10 mouse cellular contexts compared by ENCODE assay signal in genomic region chr7:127587196-127587595, GRCm38 (mm10). TPM values are rescaled to one million over a fixed set of nuclear protein-coding genes. Genes with fewer than 3 reads are reported as not detected.
DNase-seq lines count a peak whose midpoint lies in the region; ATAC-seq and TF ChIP-seq lines count a peak whose summit lies in the region.
"Had no signal": no experiment of that assay in that cellular context is flagged by ENCODE, and none has a peak within 500 bp of the region (broad histone marks: within the 10 kb centered on the region; RNA-seq: fewer than 3 reads in every experiment).

No protein-coding gene starts in this region.

- H3K9me3 ChIP-seq in heart, embryonic 14.5 days (ENCODE audit: control insufficient read depth, low read length) = no peaks in the 10 kb centered on the region
- H3K9me3 ChIP-seq in hindbrain, embryonic 14.5 days (ENCODE audit: control insufficient read depth, low read length) = no peaks in the 10 kb centered on the region
- no peaks in the 10 kb centered on the region for H3K9me3 ChIP-seq in midbrain, embryonic 12.5 days

- DNase-seq in heart, postnatal 25 days (ENCODE audit: low spot score) = no peak
- DNase-seq in hindbrain, embryonic 14.5 days (ENCODE audit: low spot score) = no peak
- DNase-seq in adrenal gland, adult 8-10 months = no peak
- DNase-seq in layer of hippocampus, adult 8-10 months (ENCODE audit: low spot score in 2 of 2) = no peak
- no peak for DNase-seq in gastrocnemius, adult 8-10 months (ENCODE audit: low spot score in 2 of 2)
- DNase-seq: thymus, postnatal 4 days had no signal

- H3K27ac ChIP-seq in heart, embryonic 14.5 days (replicated peaks in 1 of 2; ENCODE audit: control insufficient read depth in 1 of 2, insufficient read depth in 1 of 2, low read depth in 2 of 2, low read length in 2 of 2) = 0 out of 4 replicates have a peak overlapping the region, but pooled peaks of 1 of the 2 experiments have one; percentile 9
- H3K27ac ChIP-seq in bone marrow macrophage, adult 2 months (ENCODE audit: insufficient read depth, low read depth, low read length) = no peak overlapping the region
- H3K27ac ChIP-seq in hindbrain, embryonic 14.5 days = peak overlapping the region; percentile 80; the same call in 1 of the 2 replicates
- H3K27ac ChIP-seq in midbrain, embryonic 12.5 days (replicated peaks) = peak overlapping the region; percentile 83; the same call in 1 of the 2 replicates

- H3K36me3 ChIP-seq in heart, embryonic 14.5 days (ENCODE audit: control insufficient read depth, insufficient read depth, low read length) = peaks cover 58% of the 10 kb centered on the region
- H3K36me3 ChIP-seq in hindbrain, embryonic 14.5 days (replicated peaks; ENCODE audit: control insufficient read depth, insufficient read depth) = peaks cover 51% of the 10 kb centered on the region
- peaks cover 55% of the 10 kb centered on the region for H3K36me3 ChIP-seq in midbrain, embryonic 12.5 days

- no peaks in the 10 kb centered on the region for H3K27me3 ChIP-seq in heart, embryonic 14.5 days (ENCODE audit: control insufficient read depth, insufficient read depth, low read length)
- H3K27me3 ChIP-seq in hindbrain, embryonic 14.5 days (ENCODE audit: control insufficient read depth, insufficient read depth, low read length) = no peaks in the 10 kb centered on the region
- H3K27me3 ChIP-seq in midbrain, embryonic 12.5 days = no peaks in the 10 kb centered on the region

- no peak for TF ChIP-seq POLR2A in bone marrow macrophage, adult 2 months (IDR thresholded peaks at IDR 0.05; ENCODE audit: borderline replicate concordance, low read depth, low read length)

- peak overlapping the region; percentile 94 for H3K4me2 ChIP-seq in heart, embryonic 14.5 days (ENCODE audit: low read length)
- H3K4me2 ChIP-seq in hindbrain, embryonic 14.5 days (replicated peaks) = peak overlapping the region; percentile 69
- peak overlapping the region; percentile 83 for H3K4me2 ChIP-seq in midbrain, embryonic 12.5 days (replicated peaks)

- peak overlapping the region; percentile 73 for H3K9ac ChIP-seq in heart, embryonic 14.5 days (ENCODE audit: low read length)
- H3K9ac ChIP-seq in hindbrain, embryonic 14.5 days = peak overlapping the region; percentile 41
- peak overlapping the region; percentile 56; the same call in 1 of the 2 replicates for H3K9ac ChIP-seq in midbrain, embryonic 12.5 days (replicated peaks)

- no peak for ATAC-seq in heart, embryonic 14.5 days (ENCODE audit: insufficient number of reproducible peaks, insufficient read depth, low FRiP score, low read depth)
- no peak for ATAC-seq in hindbrain, embryonic 14.5 days (ENCODE audit: low FRiP score)
- ATAC-seq in midbrain, embryonic 12.5 days (ENCODE audit: low FRiP score, low read depth) = no peak
- ATAC-seq: CD4-positive, CD25-positive, alpha-beta regulatory T cell, adult 4 months had no signal

- 65% methylated on average over 5 of the region's 5 CpGs for WGBS in heart, embryonic 14.5 days
- 79% methylated on average over 5 of the region's 5 CpGs for WGBS in hindbrain, embryonic 14.5 days
- 75% methylated on average over 5 of the region's 5 CpGs for WGBS in midbrain, embryonic 12.5 days

- peak overlapping the region; percentile 55 to 80; a peak in 2 of 4 replicates for H3K4me3 ChIP-seq in heart, embryonic 14.5 days (ENCODE audit: control insufficient read depth in 1 of 2, insufficient read depth in 1 of 2, low read depth in 1 of 2, low read length in 2 of 2)
- H3K4me3 ChIP-seq in bone marrow macrophage, adult 2 months (ENCODE audit: insufficient read depth, low read length) = peak overlapping the region; percentile 65
- peak overlapping the region; percentile 93; the same call in 1 of the 2 replicates for H3K4me3 ChIP-seq in hindbrain, embryonic 14.5 days (replicated peaks; ENCODE audit: low read length)
- H3K4me3 ChIP-seq in midbrain, embryonic 12.5 days = peak overlapping the region; percentile 89

- H3K4me1 ChIP-seq in heart, embryonic 14.5 days (ENCODE audit: control insufficient read depth in 2 of 2, insufficient read depth in 2 of 2, low read length in 2 of 2) = peaks cover 8 to 20% of the 10 kb centered on the region in 2 experiments
- H3K4me1 ChIP-seq in bone marrow macrophage, adult 2 months (ENCODE audit: control insufficient read depth, insufficient read depth, low read length) = peaks cover 9% of the 10 kb centered on the region
- peaks cover 16% of the 10 kb centered on the region for H3K4me1 ChIP-seq in hindbrain, embryonic 14.5 days (replicated peaks; ENCODE audit: control insufficient read depth, insufficient read depth, low read length)
- H3K4me1 ChIP-seq in midbrain, embryonic 12.5 days = peaks cover 16% of the 10 kb centered on the region

- intact Hi-C loops in heart, postnatal 25 days (cut with DNase I) = loop anchor here (5.0 kb wide), 2 partner anchors 75 to 130 kb away; partner anchors contain the start of gene Srcap

- TF ChIP-seq CTCF in bone marrow macrophage, adult 2 months (IDR thresholded peaks at IDR 0.05; ENCODE audit: low read depth, low read length) = no peak

RNA-seq across cellular contexts. Expression of gene Ccdc189, which starts 1.2 kb away (rescaled TPM):
- 10.1 and 12.7 TPM in 2 replicates for polyA plus RNA-seq in heart, embryonic 14.5 days (2014; fragmentation: Nextera tagmentation; extraction: Ambion mirVana)
- 10 to 100 TPM; 11.3 to 11.4 TPM for total RNA-seq in heart, postnatal 25 days (2021)
- polyA plus RNA-seq in bone marrow macrophage, adult 2 months (2012; ENCODE audit: insufficient read depth, insufficient read length, missing spikeins) = 2.7 and 2.9 TPM in 2 replicates
- polyA plus RNA-seq in hindbrain, embryonic 14.5 days (2014; fragmentation: Nextera tagmentation; extraction: Ambion mirVana) = 9.2 and 9.8 TPM in 2 replicates
- 11.9 and 16.1 TPM in 2 replicates for polyA plus RNA-seq in midbrain, embryonic 12.5 days (2016; fragmentation: Nextera tagmentation; extraction: Ambion mirVana)
- 10 to 100 TPM in 2 of 4 experiments, 1 to 10 TPM in 2; 8.8 to 13.0 (median 10.5) TPM for total RNA-seq in adrenal gland, adult 8-10 months (2022)
- 10 to 100 TPM in 2 of 4 experiments, 1 to 10 TPM in 2; 7.7 to 12.8 (median 10.1) TPM for total RNA-seq in layer of hippocampus, adult 8-10 months (2022)
- 1 to 10 TPM; 2.0 to 2.6 (median 2.2) TPM for total RNA-seq in gastrocnemius, adult 8-10 months (2022)

RNA-seq across cellular contexts. Expression of gene Rnf40, which starts 1.4 kb away (rescaled TPM):
- polyA plus RNA-seq in heart, embryonic 14.5 days (2014; fragmentation: Nextera tagmentation; extraction: Ambion mirVana) = 24.1 and 25.8 TPM in 2 replicates
- 10 to 100 TPM; 37.8 to 44.8 TPM for total RNA-seq in heart, postnatal 25 days (2021)
- 42.3 and 44.5 TPM in 2 replicates for polyA plus RNA-seq in bone marrow macrophage, adult 2 months (2012; ENCODE audit: insufficient read depth, insufficient read length, missing spikeins)
- polyA plus RNA-seq in hindbrain, embryonic 14.5 days (2014; fragmentation: Nextera tagmentation; extraction: Ambion mirVana) = 37.4 and 40.6 TPM in 2 replicates
- 68.6 and 71.1 TPM in 2 replicates for polyA plus RNA-seq in midbrain, embryonic 12.5 days (2016; fragmentation: Nextera tagmentation; extraction: Ambion mirVana)
- 10 to 100 TPM; 50.1 to 81.9 (median 70.9) TPM for total RNA-seq in adrenal gland, adult 8-10 months (2022)
- 10 to 100 TPM; 70.0 to 79.2 (median 72.7) TPM for total RNA-seq in layer of hippocampus, adult 8-10 months (2022)
- total RNA-seq in gastrocnemius, adult 8-10 months (2022) = 10 to 100 TPM; 28.6 to 32.3 (median 30.6) TPM

RNA-seq across cellular contexts. Expression of gene Phkg2, which starts 14.1 kb away (rescaled TPM):
- polyA plus RNA-seq in heart, embryonic 14.5 days (2014; fragmentation: Nextera tagmentation; extraction: Ambion mirVana) = 34.3 and 38.7 TPM in 2 replicates
- total RNA-seq in heart, postnatal 25 days (2021) = 10 to 100 TPM; 15.6 to 18.9 TPM
- 64.7 and 68.4 TPM in 2 replicates for polyA plus RNA-seq in bone marrow macrophage, adult 2 months (2012; ENCODE audit: insufficient read depth, insufficient read length, missing spikeins)
- polyA plus RNA-seq in hindbrain, embryonic 14.5 days (2014; fragmentation: Nextera tagmentation; extraction: Ambion mirVana) = 53.5 and 64.3 TPM in 2 replicates
- polyA plus RNA-seq in midbrain, embryonic 12.5 days (2016; fragmentation: Nextera tagmentation; extraction: Ambion mirVana) = 53.6 and 54.1 TPM in 2 replicates
- total RNA-seq in adrenal gland, adult 8-10 months (2022) = 10 to 100 TPM; 50.0 to 65.5 (median 55.9) TPM
- total RNA-seq in layer of hippocampus, adult 8-10 months (2022) = 10 to 100 TPM; 74.1 to 82.6 (median 79.2) TPM
- 10 to 100 TPM in 1 of 4 experiments, 1 to 10 TPM in 3; 8.0 to 10.6 (median 8.4) TPM for total RNA-seq in gastrocnemius, adult 8-10 months (2022)

RNA-seq across cellular contexts. Expression of gene Tmem265, which starts 26.0 kb away (rescaled TPM):
- 1.9 and 2.1 TPM in 2 replicates for polyA plus RNA-seq in heart, embryonic 14.5 days (2014; fragmentation: Nextera tagmentation; extraction: Ambion mirVana)
- total RNA-seq in heart, postnatal 25 days (2021) = not detected
- 3.4 and 10.8 TPM in 2 replicates for polyA plus RNA-seq in bone marrow macrophage, adult 2 months (2012; ENCODE audit: insufficient read depth, insufficient read length, missing spikeins)
- polyA plus RNA-seq in hindbrain, embryonic 14.5 days (2014; fragmentation: Nextera tagmentation; extraction: Ambion mirVana) = 7.1 and 10.3 TPM in 2 replicates
- polyA plus RNA-seq in midbrain, embryonic 12.5 days (2016; fragmentation: Nextera tagmentation; extraction: Ambion mirVana) = 3.5 and 6.3 TPM in 2 replicates
- total RNA-seq in adrenal gland, adult 8-10 months (2022) = not detected
- 1 to 10 TPM in 1 of 4 experiments, under 1 TPM in 1, not detected in 2; 0.78 to 1.7 TPM for total RNA-seq in layer of hippocampus, adult 8-10 months (2022)
- not detected for total RNA-seq in gastrocnemius, adult 8-10 months (2022)

RNA-seq across cellular contexts. Expression of gene Zfp629, which starts 28.4 kb away (rescaled TPM):
- polyA plus RNA-seq in heart, embryonic 14.5 days (2014; fragmentation: Nextera tagmentation; extraction: Ambion mirVana) = 10.7 and 12.3 TPM in 2 replicates
- 10 to 100 TPM; 22.2 to 25.5 TPM for total RNA-seq in heart, postnatal 25 days (2021)
- polyA plus RNA-seq in bone marrow macrophage, adult 2 months (2012; ENCODE audit: insufficient read depth, insufficient read length, missing spikeins) = 11.2 and 11.4 TPM in 2 replicates
- 22.2 and 22.9 TPM in 2 replicates for polyA plus RNA-seq in hindbrain, embryonic 14.5 days (2014; fragmentation: Nextera tagmentation; extraction: Ambion mirVana)
- 39.9 and 42.8 TPM in 2 replicates for polyA plus RNA-seq in midbrain, embryonic 12.5 days (2016; fragmentation: Nextera tagmentation; extraction: Ambion mirVana)
- 10 to 100 TPM; 16.5 to 28.8 (median 23.3) TPM for total RNA-seq in adrenal gland, adult 8-10 months (2022)
- 10 to 100 TPM; 21.7 to 22.6 (median 22.1) TPM for total RNA-seq in layer of hippocampus, adult 8-10 months (2022)
- 1 to 10 TPM; 6.8 to 7.8 (median 7.4) TPM for total RNA-seq in gastrocnemius, adult 8-10 months (2022)
